Mouse (Mus musculus) forebrain, postnatal 0 days (tissue): ENCODE measurements around the gene Anxa8. TPM values are rescaled to one million over a fixed set of nuclear protein-coding genes. Genes with fewer than 3 reads are reported as not detected.

Experiments
- ATAC-seq: fragments of 200-750 bp; cut with Nextera tagmentation; 2 replicates; pipeline ENCODE4 v1.8.0; 2017; ENCODE audit warnings: mild to moderate bottlenecking, moderate library complexity
- DNase-seq: peaks from one replicate; pipeline ENCODE4 v3.0.0-alpha.2; 2015
- H3K27ac ChIP-seq: fragments of 300-500 bp; sonication (generic); 2 replicates; pipeline ENCODE4 v1.5.1; 2014; ENCODE audit warnings: low read depth, mild to moderate bottlenecking, antibody characterized with exemption, low read length, moderate library complexity, mixed read lengths
- H3K27me3 ChIP-seq: fragments of 300-500 bp; sonication (generic); 2 replicates; pipeline ENCODE4 v1.6.1; 2014; ENCODE audit warnings: mild to moderate bottlenecking, low read length, mixed read lengths; ENCODE audit not compliant: insufficient read depth
- H3K36me3 ChIP-seq: fragments of 300-500 bp; sonication (generic); 2 replicates; pipeline ENCODE4 v1.6.1; 2014; ENCODE audit warnings: mild to moderate bottlenecking, moderate library complexity; ENCODE audit not compliant: insufficient read depth
- H3K4me1 ChIP-seq: fragments of 300-500 bp; sonication (generic); 2 replicates; pipeline ENCODE4 v1.6.1; 2014; ENCODE audit warnings: antibody characterized with exemption; ENCODE audit not compliant: insufficient read depth
- H3K4me2 ChIP-seq: fragments of 300-500 bp; sonication (generic); 2 replicates; pipeline ENCODE4 v1.6.1; 2014; ENCODE audit warnings: low read depth, mild to moderate bottlenecking, moderate library complexity
- H3K4me3 ChIP-seq: fragments of 300-500 bp; sonication (generic); 2 replicates; pipeline ENCODE4 v1.5.1; 2014; ENCODE audit warnings: low read depth, low read length, mixed read lengths
- H3K9ac ChIP-seq: fragments of 300-500 bp; sonication (generic); 2 replicates; pipeline ENCODE4 v1.6.1; 2014; ENCODE audit warnings: mild to moderate bottlenecking
- H3K9me3 ChIP-seq: fragments of 300-500 bp; sonication (generic); 2 replicates; pipeline ENCODE4 v1.6.1; 2016; ENCODE audit warnings: low read length
- CTCF ChIP-seq: sonication (generic); IDR thresholded peaks from 2 replicates; pipeline ENCODE4 v1.5.1; 2016; ENCODE audit warnings: antibody characterized with exemption, control low read depth, low read depth
- WGBS: fragments of 180-500 bp; shearing (Covaris S2); extraction: QIAGEN DNeasy Blood & Tissue Kit; methylation state at CpG from one replicate; pipeline ENCODE4 v1.1.7; 2014; 5-methylcytosine and 5-hydroxymethylcytosine counted together
- polyA plus RNA-seq: library from polyadenylated mRNA; unstranded; fragments of >200 nt; fragmentation: Nextera tagmentation; extraction: Ambion mirVana; gene quantifications from 2 replicates; pipeline ENCODE4 v1.2.1, GENCODE M21; 2015
- total RNA-seq: library from RNA; depleted of rRNA; stranded (reverse); fragments of >200 nt; gene quantifications from 2 replicates; pipeline ENCODE4 v1.2.3, GENCODE M21; 2014

Anxa8 gene
- total and polyA plus RNA-seq, 2 experiments from 2014 or later, result 0.14 to 0.63 TPM

GRCm38 (mm10) chr14:34077222-34077621 is 8.6 kb upstream of the Anxa8 start:
- DNase-seq (no peak), ATAC-seq (no peak)
- Histone ChIP-seq H3K27me3 (no peaks in the 10 kb centered on the region; the same call in 1 of the 2 replicates), H3K4me1 (no peaks in the 10 kb centered on the region), H3K4me3 (no peak overlapping the region), H3K9me3 (no peaks in the 10 kb centered on the region), H3K9ac (no peak overlapping the region), H3K4me2 (no peak overlapping the region), H3K36me3 (no peaks in the 10 kb centered on the region), H3K27ac (no peak overlapping the region)
- peak; percentile 53; the same call in 1 of the 2 replicates for TF ChIP-seq CTCF
- WGBS, result 72% methylated on average over 5 of the region's 5 CpGs

- Histone ChIP-seq H3K4me2 (no peak overlapping the region), H3K36me3 (no peaks in the 10 kb centered on the region), H3K9me3 (no peaks in the 10 kb centered on the region), H3K27ac (no peak overlapping the region), H3K9ac (no peak overlapping the region), H3K27me3 (no peaks in the 10 kb centered on the region; the same call in 1 of the 2 replicates), H3K4me1 (no peaks in the 10 kb centered on the region), H3K4me3 (no peak overlapping the region)
- WGBS, result 80% methylated on average over 4 of the region's 4 CpGs
- no peak for DNase-seq
- no peak for ATAC-seq
- no peak for TF ChIP-seq CTCF
Measured at GRCm38 (mm10) chr14:34078293-34078692, 7.5 kb upstream of the Anxa8 start.

DNA sequence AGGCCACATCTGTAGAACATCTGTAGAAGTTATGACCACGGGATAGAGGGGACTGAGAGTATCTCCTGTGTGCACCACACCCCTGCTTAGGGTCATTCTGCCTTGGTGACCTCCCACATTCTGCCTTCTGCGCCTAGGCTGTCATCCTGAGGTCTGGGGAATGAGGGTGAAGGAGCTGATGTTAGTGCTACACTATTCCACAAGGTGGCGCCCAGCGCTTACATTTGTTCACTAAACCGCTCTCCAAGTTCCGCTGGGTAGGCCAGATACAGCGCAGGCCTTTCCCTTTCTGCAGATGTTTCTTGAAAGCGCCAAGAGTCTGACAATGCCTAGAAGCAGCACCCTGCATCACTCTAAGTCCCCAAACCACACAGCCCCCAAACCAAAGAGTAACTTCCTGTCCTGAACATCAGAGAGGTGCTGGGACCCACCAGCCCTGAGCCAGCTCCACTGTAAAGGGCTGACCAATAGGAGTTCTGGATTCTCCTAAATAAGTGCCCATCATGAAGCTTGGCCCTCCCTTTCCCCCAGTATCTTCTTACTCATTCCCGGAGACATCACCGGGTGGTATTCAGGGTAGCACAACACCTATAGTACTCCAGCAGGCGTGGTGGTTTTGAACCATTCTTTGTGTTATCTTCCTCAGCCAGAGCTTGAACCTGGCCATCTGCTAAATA is 5.3 kb upstream of the Anxa8 start:
- Histone ChIP-seq H3K27ac (no peak overlapping the region), H3K4me3 (no peak overlapping the region), H3K4me2 (no peak overlapping the region), H3K36me3 (no peaks in the 10 kb centered on the region), H3K27me3 (no peaks in the 10 kb centered on the region; the same call in 1 of the 2 replicates), H3K4me1 (no peaks in the 10 kb centered on the region), H3K9ac (no peak overlapping the region), H3K9me3 (no peaks in the 10 kb centered on the region)
- peak; percentile 93 for TF ChIP-seq CTCF
- peak; percentile 93 for DNase-seq
- 12% methylated on average over 11 of the region's 11 CpGs for WGBS
- ATAC-seq, result peak; percentile 92

- Histone ChIP-seq H3K27me3 (no peaks in the 10 kb centered on the region), H3K36me3 (no peaks in the 10 kb centered on the region), H3K9ac (no peak overlapping the region), H3K4me1 (no peaks in the 10 kb centered on the region), H3K4me3 (no peak overlapping the region), H3K4me2 (no peak overlapping the region), H3K9me3 (no peaks in the 10 kb centered on the region), H3K27ac (no peak overlapping the region)
- TF ChIP-seq CTCF, result no peak
- no peak for ATAC-seq
- WGBS, result 53% methylated on average over 4 of the region's 4 CpGs
- no peak for DNase-seq
Measured at GRCm38 (mm10) chr14:34086806-34087205, 1.0 kb downstream of the Anxa8 start.

- ATAC-seq (no peak), DNase-seq (no peak)
- Histone ChIP-seq H3K4me3 (no peak overlapping the region), H3K9me3 (no peaks in the 10 kb centered on the region), H3K9ac (no peak overlapping the region), H3K27ac (no peak overlapping the region), H3K4me2 (no peak overlapping the region), H3K27me3 (no peaks in the 10 kb centered on the region), H3K4me1 (no peaks in the 10 kb centered on the region), H3K36me3 (no peaks in the 10 kb centered on the region)
- 76% methylated on average over 2 of the region's 2 CpGs for WGBS
- TF ChIP-seq CTCF, result no peak
Measured at GRCm38 (mm10) chr14:34087856-34088398, 2.1 kb downstream of the Anxa8 start.

DNA sequence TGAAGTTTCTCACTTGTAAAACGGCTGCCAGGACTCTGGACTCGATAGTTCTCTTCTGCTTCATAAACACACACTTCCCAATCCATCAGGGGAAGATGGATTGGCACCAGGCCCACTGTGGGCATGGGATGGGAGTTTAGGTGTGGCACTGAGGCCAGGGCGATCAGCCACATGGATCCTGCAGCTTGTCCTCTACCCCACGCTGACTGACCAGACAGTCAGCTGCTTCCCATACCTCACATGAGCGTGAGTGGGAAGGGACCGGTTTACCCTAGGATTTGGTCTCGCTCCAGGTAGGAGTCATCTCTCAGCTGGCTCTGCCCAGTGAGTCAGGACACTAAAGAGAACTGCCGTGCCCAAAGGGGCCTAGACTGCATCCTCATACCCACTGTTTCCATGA is 4.0 kb downstream of the Anxa8 start:
- H3K27ac ChIP-seq, result no peak overlapping the region
- no peak overlapping the region for H3K4me2 ChIP-seq
- H3K9ac ChIP-seq, result no peak overlapping the region
- WGBS, result 86% methylated on average over 8 of the region's 8 CpGs
- no peak for TF ChIP-seq CTCF
- no peaks in the 10 kb centered on the region for H3K9me3 ChIP-seq
- no peaks in the 10 kb centered on the region for H3K36me3 ChIP-seq
- no peaks in the 10 kb centered on the region for H3K4me1 ChIP-seq
- ATAC-seq (no peak), DNase-seq (no peak)
- no peaks in the 10 kb centered on the region for H3K27me3 ChIP-seq
- H3K4me3 ChIP-seq, result no peak overlapping the region

DNA sequence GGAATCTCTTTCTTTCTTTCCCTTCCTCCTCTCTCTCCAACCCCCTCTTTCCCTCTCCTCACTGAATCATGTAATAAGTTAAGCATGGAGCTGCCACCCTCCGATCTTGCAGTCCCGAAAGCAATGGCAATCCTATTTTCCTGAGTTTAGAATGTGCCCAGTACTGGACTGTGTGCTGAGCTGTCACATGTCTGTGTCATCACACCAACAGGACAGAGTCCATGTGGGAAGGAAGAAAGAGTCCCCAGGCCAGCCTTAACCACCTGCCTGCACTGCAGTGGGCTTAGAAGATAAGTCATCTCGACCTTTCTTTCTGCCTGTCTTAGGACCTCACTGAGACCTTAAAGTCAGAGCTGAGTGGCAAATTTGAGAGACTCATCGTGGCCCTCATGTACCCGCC is 5.7 kb downstream of the Anxa8 start:
- no peaks in the 10 kb centered on the region for H3K36me3 ChIP-seq
- no peaks in the 10 kb centered on the region for H3K4me1 ChIP-seq
- ATAC-seq, result no peak
- H3K4me2 ChIP-seq, result no peak overlapping the region
- 92% methylated on average over 5 of the region's 5 CpGs for WGBS
- H3K9ac ChIP-seq, result no peak overlapping the region
- no peak for TF ChIP-seq CTCF
- no peak overlapping the region for H3K4me3 ChIP-seq
- H3K27ac ChIP-seq, result no peak overlapping the region
- no peaks in the 10 kb centered on the region for H3K9me3 ChIP-seq
- DNase-seq, result no peak
- no peaks in the 10 kb centered on the region for H3K27me3 ChIP-seq
